Mouse (Mus musculus) thymus, adult 2 months (tissue): ENCODE data around the gene Tsc1. TPM values are rescaled to one million over a fixed set of nuclear protein-coding genes. Genes with fewer than 3 reads are reported as not detected.

Experiments used
- DNase-seq: peaks from one replicate; pipeline ENCODE4 v3.0.0; 2021
- H3K27ac ChIP-seq: fragments of 200-500 bp; 2 replicates; pipeline ENCODE4 v1.5.1; 2012; ENCODE audit warnings: low read length, control low read depth; ENCODE audit not compliant: control insufficient read depth, insufficient read depth
- H3K27me3 ChIP-seq: fragments of 200-500 bp; 2 replicates; pipeline ENCODE4 v1.6.1; 2012; ENCODE audit warnings: mild to moderate bottlenecking, low read length, moderate library complexity, mixed read lengths; ENCODE audit not compliant: control insufficient read depth, insufficient read depth
- H3K36me3 ChIP-seq: fragments of 200-500 bp; 2 replicates; pipeline ENCODE4 v1.6.1; 2012; ENCODE audit warnings: mild to moderate bottlenecking, low read length, moderate library complexity; ENCODE audit not compliant: control insufficient read depth, insufficient read depth
- H3K4me1 ChIP-seq: fragments of 200-500 bp; replicated peaks from 2 replicates; pipeline ENCODE4 v1.6.1; 2012; ENCODE audit warnings: low read length; ENCODE audit not compliant: control insufficient read depth, insufficient read depth
- H3K4me3 ChIP-seq: fragments of 200-500 bp; 2 replicates; pipeline ENCODE4 v1.5.1; 2012; ENCODE audit warnings: mild to moderate bottlenecking, low read length, control low read depth, moderate library complexity; ENCODE audit not compliant: control insufficient read depth, insufficient read depth
- CTCF ChIP-seq: fragments of 200-500 bp; IDR thresholded peaks from 2 replicates; pipeline ENCODE4 v1.5.1; 2012; ENCODE audit warnings: mild to moderate bottlenecking, control low read depth, low read length, moderate library complexity, borderline replicate concordance; ENCODE audit not compliant: control insufficient read depth, poor library complexity, insufficient read depth; ENCODE audit errors: extremely low read depth
- POLR2A ChIP-seq: fragments of 200-500 bp; IDR thresholded peaks from 2 replicates; pipeline ENCODE4 v1.6.1; 2012; ENCODE audit warnings: mild to moderate bottlenecking, low read length, control low read depth, moderate library complexity; ENCODE audit not compliant: control insufficient read depth, poor library complexity, insufficient read depth; ENCODE audit errors: extremely low read depth
- WGBS: fragments of 180-500 bp; shearing (Covaris S2); methylation state at CpG from one replicate; pipeline ENCODE4 v1.1.7; 2018; 5-methylcytosine and 5-hydroxymethylcytosine counted together
- polyA plus RNA-seq: library from polyadenylated mRNA; depleted of rRNA; stranded (reverse); fragments of >200 nt; gene quantifications from 2 replicates; pipeline ENCODE4 v1.2.3, GENCODE M21; 2012

Gene Tsc1
- polyA plus RNA-seq, 1 experiment = 24.7 TPM

GRCm38 (mm10) chr2:28606601-28607340 lies 34.3 kb upstream of the Tsc1 start:
- H3K27ac ChIP-seq = no peak overlapping the region
- H3K27me3 ChIP-seq = no peaks in the 10 kb centered on the region
- no peak overlapping the region for H3K4me3 ChIP-seq
- no peaks in the 10 kb centered on the region for H3K36me3 ChIP-seq
- DNase-seq = no peak
- WGBS = 80% methylated on average over 8 of the region's 8 CpGs
- H3K4me1 ChIP-seq = peaks cover 8% of the 10 kb centered on the region; the same call in 1 of the 2 replicates
- TF ChIP-seq POLR2A (no peak), CTCF (no peak)

GRCm38 (mm10) chr2:28607341-28608165 lies 33.5 kb upstream of the Tsc1 start:
- Histone ChIP-seq H3K27ac (no peak overlapping the region), H3K27me3 (no peaks in the 10 kb centered on the region), H3K4me1 (peaks cover 8% of the 10 kb centered on the region; the same call in 1 of the 2 replicates), H3K4me3 (no peak overlapping the region), H3K36me3 (no peaks in the 10 kb centered on the region)
- 89% methylated on average over 10 of the region's 10 CpGs for WGBS
- TF ChIP-seq POLR2A (no peak), CTCF (no peak)
- DNase-seq = no peak

GRCm38 (mm10) chr2:28609851-28610250 lies 31.2 kb upstream of the Tsc1 start:
- DNase-seq = no peak
- no peaks in the 10 kb centered on the region for H3K36me3 ChIP-seq
- no peaks in the 10 kb centered on the region for H3K27me3 ChIP-seq
- no peak overlapping the region for H3K4me3 ChIP-seq
- H3K4me1 ChIP-seq = peaks cover 11% of the 10 kb centered on the region
- TF ChIP-seq POLR2A = no peak
- TF ChIP-seq CTCF = no peak
- 74% methylated on average over 10 of the region's 10 CpGs for WGBS
- no peak overlapping the region for H3K27ac ChIP-seq

- WGBS = 97% methylated on average over 12 of the region's 12 CpGs
- Histone ChIP-seq H3K4me1 (peaks cover 14% of the 10 kb centered on the region), H3K36me3 (no peaks in the 10 kb centered on the region), H3K4me3 (no peak overlapping the region), H3K27ac (no peak overlapping the region), H3K27me3 (no peaks in the 10 kb centered on the region)
- TF ChIP-seq POLR2A (no peak), CTCF (no peak)
- DNase-seq = no peak
Observed at GRCm38 (mm10) chr2:28610716-28611406, 30.2 kb upstream of the Tsc1 start.

GRCm38 (mm10) chr2:28611407-28611787 lies 29.6 kb upstream of the Tsc1 start:
- DNase-seq = no peak
- Histone ChIP-seq H3K27ac (no peak overlapping the region), H3K4me3 (no peak overlapping the region), H3K27me3 (no peaks in the 10 kb centered on the region), H3K4me1 (peaks cover 10% of the 10 kb centered on the region), H3K36me3 (no peaks in the 10 kb centered on the region)
- 93% methylated on average over 17 of the region's 17 CpGs for WGBS
- TF ChIP-seq CTCF (no peak), POLR2A (no peak)

GRCm38 (mm10) chr2:28612436-28613063 lies 28.5 kb upstream of the Tsc1 start:
- TF ChIP-seq CTCF = no peak
- TF ChIP-seq POLR2A = no peak
- 97% methylated on average over 10 of the region's 10 CpGs for WGBS
- Histone ChIP-seq H3K36me3 (no peaks in the 10 kb centered on the region), H3K27me3 (no peaks in the 10 kb centered on the region), H3K4me3 (no peak overlapping the region), H3K4me1 (peaks cover 10% of the 10 kb centered on the region), H3K27ac (no peak overlapping the region)
- no peak for DNase-seq
